Mouse (Mus musculus): ENCODE measurements around the gene Gm30083. TPM values are rescaled to one million over a fixed set of nuclear protein-coding genes. Genes with fewer than 3 reads are reported as not detected.

Gm30083 gene
- polyA plus RNA-seq, 1 experiment from 2014 or later: not detected

Other genes with a start within 250 kb of the Gm30083 start
- gene Gdf10, start 91.6 kb downstream of the Gm30083 start, polyA plus RNA-seq (2015; fragmentation: Nextera tagmentation; extraction: Ambion mirVana): 7.1 and 17.1 TPM in 2 replicates
- gene Gdf2, start 74.1 kb downstream of the Gm30083 start, polyA plus RNA-seq (2015; fragmentation: Nextera tagmentation; extraction: Ambion mirVana): 0.11 and 0.19 TPM in 2 replicates
- gene Rbp3, start 61.2 kb downstream of the Gm30083 start, polyA plus RNA-seq (2015; fragmentation: Nextera tagmentation; extraction: Ambion mirVana): 0.04 TPM in 1 of 2 replicates, not detected in the other
- gene Zfp488, start 36.4 kb downstream of the Gm30083 start, polyA plus RNA-seq (2015; fragmentation: Nextera tagmentation; extraction: Ambion mirVana): 0.03 TPM in 1 of 2 replicates, not detected in the other
- gene Gm5460, start 1.6 kb upstream of the Gm30083 start, polyA plus RNA-seq (2015; fragmentation: Nextera tagmentation; extraction: Ambion mirVana): not detected in 2 replicates
- not detected in 2 replicates for gene Antxrl, start 37.5 kb upstream of the Gm30083 start, polyA plus RNA-seq (2015; fragmentation: Nextera tagmentation; extraction: Ambion mirVana)
- gene Anxa8, start 70.8 kb upstream of the Gm30083 start, polyA plus RNA-seq (2015; fragmentation: Nextera tagmentation; extraction: Ambion mirVana): 2.0 and 5.3 TPM in 2 replicates
- gene A630023A22Rik, start 87.6 kb upstream of the Gm30083 start, polyA plus RNA-seq (2015; fragmentation: Nextera tagmentation; extraction: Ambion mirVana): not detected in 2 replicates
- 0.13 and 0.15 TPM in 2 replicates for gene Npy4r, start 137.3 kb upstream of the Gm30083 start, polyA plus RNA-seq (2015; fragmentation: Nextera tagmentation; extraction: Ambion mirVana)
- 0.10 and 0.11 TPM in 2 replicates for gene Gprin2, start 186.5 kb upstream of the Gm30083 start, polyA plus RNA-seq (2015; fragmentation: Nextera tagmentation; extraction: Ambion mirVana)
- 0.35 and 0.77 TPM in 2 replicates for gene Syt15, start 204.4 kb upstream of the Gm30083 start, polyA plus RNA-seq (2015; fragmentation: Nextera tagmentation; extraction: Ambion mirVana)